Mouse (Mus musculus) stomach, embryonic 15.5 days (tissue): ENCODE data around the gene Bri3. TPM values are rescaled to one million over a fixed set of nuclear protein-coding genes. Genes with fewer than 3 reads are reported as not detected.
A peak's percentile ranks its signal among the peaks of the same experiment; 100 is the strongest.

Experiments
- ATAC-seq: fragments of 200-750 bp; cut with Nextera tagmentation; 2 replicates; pipeline ENCODE4 v1.8.0; 2017; ENCODE audit warnings: low read depth, moderate number of reproducible peaks, moderate TSS enrichment; ENCODE audit not compliant: insufficient read depth, low FRiP score
- H3K27ac ChIP-seq: fragments of 300-500 bp; sonication (generic); 2 replicates; pipeline ENCODE4 v1.5.1; 2015; ENCODE audit warnings: mild to moderate bottlenecking, inconsistent platforms
- H3K27me3 ChIP-seq: fragments of 300-500 bp; sonication (generic); replicated peaks from 2 replicates; pipeline ENCODE4 v1.6.1; 2015; ENCODE audit warnings: inconsistent platforms
- H3K36me3 ChIP-seq: fragments of 300-500 bp; sonication (generic); 2 replicates; pipeline ENCODE4 v1.6.1; 2015; ENCODE audit warnings: inconsistent platforms
- H3K4me1 ChIP-seq: fragments of 300-500 bp; sonication (generic); 2 replicates; pipeline ENCODE4 v1.6.1; 2015; ENCODE audit warnings: inconsistent platforms
- H3K4me2 ChIP-seq: fragments of 300-500 bp; sonication (generic); 2 replicates; pipeline ENCODE4 v1.6.1; 2015; ENCODE audit warnings: mild to moderate bottlenecking, inconsistent platforms
- H3K4me3 ChIP-seq: fragments of 300-500 bp; sonication (generic); replicated peaks from 2 replicates; pipeline ENCODE4 v1.5.1; 2015; ENCODE audit warnings: inconsistent platforms
- H3K9ac ChIP-seq: fragments of 300-500 bp; sonication (generic); 2 replicates; pipeline ENCODE4 v1.6.1; 2015; ENCODE audit warnings: inconsistent platforms
- H3K9me3 ChIP-seq: fragments of 300-500 bp; sonication (generic); 2 replicates; pipeline ENCODE4 v1.6.1; 2016; ENCODE audit warnings: inconsistent platforms
- WGBS: fragments of 180-500 bp; shearing (Covaris S2); methylation state at CpG from one replicate; pipeline ENCODE4 v1.1.7; 2015; 5-methylcytosine and 5-hydroxymethylcytosine counted together
- polyA plus RNA-seq: library from polyadenylated mRNA; unstranded; fragments of >200 nt; fragmentation: Nextera tagmentation; extraction: Ambion mirVana; gene quantifications from 2 replicates; pipeline ENCODE4 v1.2.1, GENCODE M21; 2015

Bri3 gene
- polyA plus RNA-seq, 1 experiment from 2014 or later: 125 TPM

DNA sequence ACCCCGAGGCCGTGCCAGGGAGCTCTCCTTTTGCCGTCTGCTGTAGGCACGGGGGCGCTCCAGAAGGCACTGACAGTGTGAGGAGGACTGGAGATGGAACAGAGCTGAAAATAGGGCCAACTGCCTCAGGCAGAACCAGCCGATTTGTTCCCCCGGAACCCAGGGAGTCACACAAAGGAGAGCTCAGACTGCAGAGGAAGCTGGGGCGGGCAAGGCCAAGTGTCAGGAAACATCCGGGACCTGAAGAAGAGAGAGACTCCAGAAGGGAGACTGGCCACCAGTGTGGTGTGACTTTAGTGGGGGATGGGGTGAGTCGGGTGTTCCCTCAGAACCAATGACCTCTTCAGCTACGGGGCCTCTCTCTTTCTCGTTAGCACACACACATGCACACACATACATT, 24.9 kb upstream of the Bri3 start:
- no peak overlapping the region for H3K27ac ChIP-seq
- no peak for ATAC-seq
- H3K9ac ChIP-seq: no peak overlapping the region
- peaks cover 6% of the 10 kb centered on the region; the same call in 1 of the 2 replicates for H3K4me1 ChIP-seq
- no peaks in the 10 kb centered on the region for H3K27me3 ChIP-seq
- no peaks in the 10 kb centered on the region for H3K9me3 ChIP-seq
- no peak overlapping the region for H3K4me2 ChIP-seq
- H3K4me3 ChIP-seq: no peak overlapping the region
- WGBS: 70% methylated on average over 12 of the region's 12 CpGs
- no peaks in the 10 kb centered on the region for H3K36me3 ChIP-seq

DNA sequence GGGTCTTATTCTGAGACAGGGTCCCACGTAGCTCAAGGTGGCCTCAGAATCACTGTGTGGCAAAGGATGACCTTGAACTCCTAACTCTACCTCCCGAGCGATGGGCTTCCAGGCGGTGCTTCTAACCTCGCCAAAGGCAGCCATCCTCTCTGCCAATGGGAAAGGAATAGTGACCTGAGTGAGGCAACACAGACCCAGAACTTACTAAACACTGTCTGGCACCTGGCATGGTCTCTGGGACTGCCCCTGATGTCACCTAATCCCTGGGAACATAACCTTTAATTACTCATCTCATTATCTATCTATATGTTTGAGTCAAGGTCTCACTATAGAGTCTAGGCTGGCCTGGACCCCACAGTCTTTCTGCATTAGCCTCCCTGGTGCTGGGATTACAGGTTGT, 24.3 kb upstream of the Bri3 start:
- peaks cover 6% of the 10 kb centered on the region; the same call in 1 of the 2 replicates for H3K4me1 ChIP-seq
- no peak overlapping the region for H3K27ac ChIP-seq
- no peak for ATAC-seq

DNA sequence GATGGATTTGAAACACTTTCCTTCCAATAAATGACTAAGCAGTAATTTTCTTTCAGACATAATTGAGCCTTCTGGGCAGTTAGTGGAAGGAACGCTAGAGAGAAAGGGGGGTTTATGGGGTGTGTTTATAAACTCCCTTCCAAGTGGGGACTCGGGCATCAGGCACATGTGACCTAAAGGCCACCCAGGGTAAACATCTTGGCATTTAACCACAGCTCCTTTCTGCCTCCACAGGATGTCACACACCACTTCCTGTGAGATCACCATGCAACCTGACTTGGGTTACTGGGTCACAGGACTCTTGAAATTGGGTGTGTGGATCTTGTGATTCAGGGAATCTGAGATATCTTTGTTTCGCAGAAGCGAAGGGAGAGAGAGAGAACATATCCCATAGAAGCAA, 22.9 kb upstream of the Bri3 start:
- WGBS: 49% methylated on average over 4 of the region's 4 CpGs
- Histone ChIP-seq H3K9ac (no peak overlapping the region), H3K4me3 (no peak overlapping the region), H3K27me3 (no peaks in the 10 kb centered on the region), H3K36me3 (no peaks in the 10 kb centered on the region), H3K27ac (no peak overlapping the region), H3K4me1 (peaks cover 6% of the 10 kb centered on the region; the same call in 1 of the 2 replicates), H3K9me3 (no peaks in the 10 kb centered on the region), H3K4me2 (no peak overlapping the region)
- no peak for ATAC-seq

More for the DNA sequence above, 24.3 kb upstream of the Bri3 start:
- Histone ChIP-seq H3K4me3 (no peak overlapping the region), H3K9me3 (no peaks in the 10 kb centered on the region), H3K27me3 (no peaks in the 10 kb centered on the region), H3K36me3 (no peaks in the 10 kb centered on the region), H3K9ac (no peak overlapping the region), H3K4me2 (no peak overlapping the region)
- 85% methylated on average over 5 of the region's 5 CpGs for WGBS

DNA sequence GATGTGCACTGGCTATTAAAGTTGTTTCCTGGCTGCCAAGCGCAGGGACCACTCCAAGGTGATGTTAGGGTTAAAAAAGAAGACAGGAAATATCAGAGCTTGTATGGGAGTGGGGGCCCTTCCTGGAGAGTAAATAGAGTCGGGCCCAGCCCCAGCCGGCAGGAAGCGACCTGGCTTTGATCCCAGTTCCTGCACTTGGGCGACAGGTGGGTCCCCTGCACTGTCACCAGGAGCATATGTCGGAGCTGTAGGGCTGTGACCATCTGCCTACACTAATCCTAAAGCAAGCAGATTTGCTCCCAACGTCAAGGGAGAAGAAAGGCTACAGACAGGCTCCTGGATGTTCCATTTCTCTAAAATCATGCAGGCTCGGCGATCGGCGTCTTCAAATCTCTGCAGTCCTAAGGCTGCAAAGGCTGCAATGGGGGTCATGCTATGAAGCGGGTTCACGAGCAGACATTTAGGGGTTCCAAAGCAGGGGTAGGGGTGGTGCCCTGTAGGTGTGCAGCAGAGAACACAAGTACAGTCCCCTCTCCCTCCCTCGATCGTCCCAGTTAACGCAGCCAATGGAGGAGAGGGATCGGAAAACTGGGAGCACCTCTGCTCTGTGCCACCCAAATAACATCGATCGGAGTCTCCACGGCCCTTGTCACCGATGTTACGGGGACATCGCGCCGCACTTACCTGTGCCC, 21.3 kb upstream of the Bri3 start:
- Histone ChIP-seq H3K9me3 (no peaks in the 10 kb centered on the region), H3K4me2 (peak overlapping the region; percentile 79), H3K9ac (peak overlapping the region; percentile 66), H3K4me1 (peaks cover 6% of the 10 kb centered on the region; the same call in 1 of the 2 replicates), H3K4me3 (peak overlapping the region; percentile 79), H3K36me3 (no peaks in the 10 kb centered on the region), H3K27me3 (no peaks in the 10 kb centered on the region), H3K27ac (peak overlapping the region; percentile 72)
- 1% methylated on average over 25 of the region's 25 CpGs for WGBS
- peak; percentile 44 for ATAC-seq

DNA sequence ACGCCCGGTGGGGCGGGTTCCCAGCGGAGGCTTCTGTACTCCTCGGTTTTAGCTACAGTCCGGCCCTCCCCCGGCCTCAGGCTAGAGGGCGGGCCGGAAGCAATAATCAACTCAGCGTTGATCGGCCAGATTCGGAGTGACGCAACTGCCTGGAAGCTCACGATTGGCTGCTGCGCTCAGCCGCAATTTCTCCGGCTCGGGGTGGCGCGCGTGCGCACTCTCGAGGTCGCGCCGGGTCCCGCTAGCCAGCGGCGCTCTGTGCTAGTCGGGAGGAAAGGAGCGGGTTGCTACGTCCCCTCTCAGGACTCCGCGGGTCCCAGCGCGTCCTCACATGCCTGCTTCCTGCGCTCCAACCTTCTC, 20.8 kb upstream of the Bri3 start, which contains the start of gene Tecpr1:
Tecpr1 (minus strand) TSS at position 113 of the 360 bp plus-strand sequence.
- no peaks in the 10 kb centered on the region for H3K27me3 ChIP-seq
- peak within 1 kb of the TSS; percentile 66 for H3K9ac ChIP-seq
- peak within 1 kb of the TSS; percentile 79 for H3K4me3 ChIP-seq
- no peaks in the 10 kb centered on the region for H3K9me3 ChIP-seq
- no peaks in the 10 kb centered on the region for H3K36me3 ChIP-seq
- H3K27ac ChIP-seq: peak within 1 kb of the TSS; percentile 72
- 0% methylated on average over 37 of the region's 37 CpGs for WGBS
- peak within 1 kb of the TSS; percentile 79 for H3K4me2 ChIP-seq
- H3K4me1 ChIP-seq: peaks cover 6% of the 10 kb centered on the region; the same call in 1 of the 2 replicates
- peak; percentile 96 for ATAC-seq

DNA sequence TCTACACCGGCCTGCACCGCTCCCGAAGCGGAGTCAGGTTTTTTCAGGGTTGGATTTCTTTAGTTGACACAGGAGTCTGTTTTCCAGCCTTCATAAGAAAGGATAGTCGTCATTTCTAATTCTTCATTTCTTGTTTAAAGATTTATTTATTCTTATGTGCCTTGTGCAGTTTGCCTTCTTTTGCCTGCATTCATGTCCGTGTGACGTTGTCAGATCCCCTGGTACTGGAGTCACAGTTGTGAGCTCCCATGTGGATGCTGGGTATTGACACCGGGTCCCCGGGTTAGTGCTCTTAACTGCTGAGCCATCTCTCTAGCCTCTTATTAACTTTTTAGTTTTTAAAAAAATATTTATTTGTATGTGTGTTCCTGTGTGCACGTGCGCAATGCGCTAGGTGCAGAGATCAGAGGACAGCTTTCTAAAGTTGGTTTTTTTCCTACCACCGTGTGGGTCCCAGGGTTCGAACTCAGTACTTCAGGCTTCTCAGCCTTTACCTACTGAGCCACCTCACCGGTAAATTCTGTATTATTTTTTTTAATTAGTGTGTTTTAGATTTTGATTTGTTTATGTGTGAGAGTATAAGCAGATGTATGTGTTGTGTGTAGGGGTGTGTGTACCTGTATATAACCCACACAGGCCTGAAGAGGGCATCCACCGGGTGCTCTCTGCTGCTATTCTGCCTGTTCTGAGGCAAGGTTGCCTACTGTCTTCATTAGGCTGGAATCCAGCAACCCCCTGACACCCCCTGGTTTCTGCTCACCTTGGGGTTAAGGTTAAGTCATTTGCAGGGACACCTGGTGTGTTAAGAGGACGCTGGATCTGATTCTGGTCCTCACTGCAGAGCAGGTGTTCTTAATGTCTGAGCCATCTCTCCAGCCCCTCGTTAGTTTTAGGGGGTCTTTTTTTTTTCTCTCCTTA, 20.1 kb upstream of the Bri3 start:
- H3K9ac ChIP-seq: peak overlapping the region; percentile 32; the same call in 1 of the 2 replicates
- H3K27ac ChIP-seq: peak overlapping the region; percentile 60
- peak overlapping the region; percentile 79 for H3K4me2 ChIP-seq
- no peaks in the 10 kb centered on the region for H3K9me3 ChIP-seq
- H3K4me3 ChIP-seq: peak overlapping the region; percentile 79
- no peak for ATAC-seq
- no peaks in the 10 kb centered on the region for H3K36me3 ChIP-seq
- H3K4me1 ChIP-seq: peaks cover 6% of the 10 kb centered on the region; the same call in 1 of the 2 replicates
- H3K27me3 ChIP-seq: no peaks in the 10 kb centered on the region
- WGBS: 26% methylated on average over 18 of the region's 18 CpGs

DNA sequence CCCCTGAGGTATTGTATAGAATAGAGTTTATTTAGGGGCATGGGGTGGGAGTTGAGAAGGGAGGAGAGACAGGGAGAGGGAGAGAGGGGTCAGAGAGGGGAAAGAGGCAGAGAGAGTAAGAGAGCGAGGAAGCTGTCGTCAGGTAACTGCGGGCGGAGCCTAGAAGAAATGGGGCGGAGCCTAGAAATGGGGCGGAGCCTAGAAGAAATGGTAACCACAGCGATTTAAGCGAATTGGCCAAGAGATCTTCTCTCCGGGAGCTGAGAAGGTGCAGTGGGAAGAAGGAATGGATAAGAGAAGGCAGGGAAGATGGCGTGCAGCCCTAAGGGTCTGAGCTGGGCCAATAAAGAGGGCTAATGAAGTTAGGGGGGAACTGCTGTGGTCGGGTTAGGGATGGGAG, 18.0 kb upstream of the Bri3 start:
- H3K36me3 ChIP-seq: no peaks in the 10 kb centered on the region
- no peak for ATAC-seq
- no peak overlapping the region for H3K9ac ChIP-seq
- H3K4me1 ChIP-seq: peaks cover 6% of the 10 kb centered on the region; the same call in 1 of the 2 replicates
- no peak overlapping the region for H3K4me2 ChIP-seq
- H3K27me3 ChIP-seq: no peaks in the 10 kb centered on the region
- H3K9me3 ChIP-seq: no peaks in the 10 kb centered on the region
- 23% methylated on average over 11 of the region's 11 CpGs for WGBS
- H3K4me3 ChIP-seq: no peak overlapping the region
- no peak overlapping the region for H3K27ac ChIP-seq

DNA sequence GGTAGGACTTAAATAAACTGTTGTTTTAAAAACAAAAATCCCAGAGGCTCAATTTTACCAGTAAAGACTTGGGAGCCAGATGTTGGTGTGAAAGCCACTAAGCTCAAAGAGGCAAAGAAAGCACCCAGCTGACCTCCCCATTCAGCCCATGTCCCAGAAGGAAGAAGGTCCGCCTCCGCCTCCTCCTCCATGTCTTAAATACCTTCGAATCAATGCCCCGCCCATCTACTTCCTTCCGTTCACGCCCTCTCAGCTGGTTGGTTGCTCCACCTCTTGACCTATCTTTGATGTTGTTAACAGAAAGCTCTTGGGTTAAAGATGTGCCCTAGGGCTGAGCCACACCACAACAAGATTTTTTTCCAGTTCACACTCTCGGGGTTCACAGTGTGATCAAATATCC, 14.0 kb upstream of the Bri3 start:
- Histone ChIP-seq H3K36me3 (no peaks in the 10 kb centered on the region), H3K27ac (no peak overlapping the region), H3K9me3 (no peaks in the 10 kb centered on the region), H3K4me2 (no peak overlapping the region), H3K4me3 (no peak overlapping the region), H3K4me1 (no peaks in the 10 kb centered on the region), H3K9ac (no peak overlapping the region), H3K27me3 (no peaks in the 10 kb centered on the region)
- no peak for ATAC-seq
- WGBS: 83% methylated on average over 7 of the region's 7 CpGs

DNA sequence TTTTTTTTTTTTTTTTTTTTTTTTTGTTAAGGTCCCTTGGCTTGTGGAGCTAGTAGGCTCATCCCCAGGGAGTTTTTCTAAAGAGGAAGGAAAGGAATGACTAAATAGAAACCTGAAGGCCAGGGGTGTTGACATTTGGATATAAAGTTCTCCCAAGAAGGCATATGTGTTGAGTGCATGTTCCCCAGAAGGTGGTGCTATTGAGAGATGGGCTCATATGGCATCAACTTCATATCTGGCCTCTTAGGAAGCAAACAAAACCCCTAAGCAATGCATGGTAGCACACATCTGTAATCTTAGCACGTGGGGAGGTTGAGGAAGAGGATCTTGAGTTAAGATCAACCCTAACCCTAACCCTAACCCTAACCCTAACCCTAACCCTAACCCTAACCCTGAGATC, 12.8 kb upstream of the Bri3 start:
- no peaks in the 10 kb centered on the region for H3K9me3 ChIP-seq
- ATAC-seq: no peak
- H3K27ac ChIP-seq: no peak overlapping the region
- no peak overlapping the region for H3K9ac ChIP-seq
- H3K4me1 ChIP-seq: no peaks in the 10 kb centered on the region
- H3K36me3 ChIP-seq: no peaks in the 10 kb centered on the region
- no peak overlapping the region for H3K4me2 ChIP-seq
- WGBS: 70% methylated on average over 1 of the region's 1 CpGs
- no peaks in the 10 kb centered on the region for H3K27me3 ChIP-seq
- no peak overlapping the region for H3K4me3 ChIP-seq

DNA sequence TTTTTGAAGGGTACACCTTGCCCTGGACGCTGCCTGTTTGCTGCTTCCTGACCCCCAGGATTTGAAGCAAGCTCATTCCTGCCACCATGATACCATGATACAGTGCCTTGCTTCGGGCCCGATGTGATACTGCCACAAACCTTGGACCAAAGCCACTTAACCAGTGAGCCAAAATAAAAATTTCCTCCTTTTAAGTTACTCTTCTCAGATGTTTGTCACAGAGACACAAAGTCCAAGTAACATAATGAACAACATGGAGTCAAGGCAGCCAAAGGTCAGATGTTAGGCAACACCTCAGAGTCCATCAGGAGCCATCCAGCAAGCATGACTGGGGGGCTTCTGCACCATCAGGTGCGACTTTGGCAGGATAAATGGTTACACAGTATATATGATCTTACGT, 11.7 kb upstream of the Bri3 start:
- H3K9ac ChIP-seq: no peak overlapping the region
- H3K4me1 ChIP-seq: no peaks in the 10 kb centered on the region
- H3K36me3 ChIP-seq: no peaks in the 10 kb centered on the region
- H3K4me2 ChIP-seq: no peak overlapping the region
- no peak overlapping the region for H3K27ac ChIP-seq
- H3K4me3 ChIP-seq: no peak overlapping the region
- no peaks in the 10 kb centered on the region for H3K9me3 ChIP-seq
- 87% methylated on average over 5 of the region's 5 CpGs for WGBS
- no peak for ATAC-seq
- no peaks in the 10 kb centered on the region for H3K27me3 ChIP-seq

DNA sequence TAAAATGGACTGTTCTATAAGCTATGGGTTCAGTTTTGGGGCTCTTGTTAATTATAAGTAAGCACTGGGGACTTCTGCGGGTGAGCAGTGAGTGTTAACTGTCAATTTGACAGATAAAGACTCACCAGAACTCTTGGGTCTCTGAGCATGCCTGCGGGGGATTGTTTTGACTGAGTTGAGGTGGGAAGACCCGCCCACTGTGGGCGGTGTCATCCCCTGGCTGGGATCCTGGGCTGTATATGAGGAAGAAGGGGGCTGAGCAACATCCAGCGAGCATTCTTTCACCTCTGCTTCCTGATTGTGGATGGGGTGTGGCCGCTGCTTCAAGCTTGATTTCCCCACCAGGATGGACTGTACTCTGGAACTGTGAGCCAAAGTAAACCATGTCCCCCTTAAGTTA, 10.0 kb upstream of the Bri3 start:
- no peak overlapping the region for H3K4me2 ChIP-seq
- H3K36me3 ChIP-seq: no peaks in the 10 kb centered on the region
- H3K9me3 ChIP-seq: no peaks in the 10 kb centered on the region
- no peaks in the 10 kb centered on the region for H3K27me3 ChIP-seq
- H3K27ac ChIP-seq: no peak overlapping the region
- 66% methylated on average over 6 of the region's 6 CpGs for WGBS
- H3K4me3 ChIP-seq: no peak overlapping the region
- H3K4me1 ChIP-seq: no peaks in the 10 kb centered on the region
- H3K9ac ChIP-seq: no peak overlapping the region
- no peak for ATAC-seq

DNA sequence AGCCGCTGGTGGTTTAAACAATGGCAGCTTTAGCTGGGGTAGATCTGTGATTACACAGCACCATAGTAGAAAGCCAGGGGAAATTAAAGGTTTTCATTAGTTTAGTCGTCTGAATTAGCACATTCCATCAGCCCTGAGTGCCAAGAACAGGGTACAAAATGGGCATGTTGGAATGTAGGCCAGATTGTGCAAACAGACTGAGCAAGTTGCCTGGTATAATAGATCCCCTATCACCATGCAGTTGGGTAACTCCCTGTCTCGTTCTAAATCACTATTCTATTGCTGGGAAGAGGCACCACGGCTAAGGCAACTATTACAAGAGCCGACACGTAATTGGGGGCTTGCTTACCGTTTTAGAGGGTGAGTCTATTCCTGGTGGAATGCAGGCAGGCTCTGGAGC, 9.5 kb upstream of the Bri3 start:
- no peak overlapping the region for H3K4me3 ChIP-seq
- H3K27ac ChIP-seq: no peak overlapping the region
- no peak overlapping the region for H3K9ac ChIP-seq
- 82% methylated on average over 7 of the region's 7 CpGs for WGBS
- H3K4me1 ChIP-seq: no peaks in the 10 kb centered on the region
- H3K36me3 ChIP-seq: no peaks in the 10 kb centered on the region
- no peak for ATAC-seq
- no peak overlapping the region for H3K4me2 ChIP-seq
- H3K27me3 ChIP-seq: no peaks in the 10 kb centered on the region
- H3K9me3 ChIP-seq: no peaks in the 10 kb centered on the region
